Mouse (Mus musculus) left cerebral cortex, postnatal 36 days (tissue): ENCODE measurements around the gene Gm10521. TPM values are rescaled to one million over a fixed set of nuclear protein-coding genes. Genes with fewer than 3 reads are reported as not detected.

ENCODE experiments used
- DNase-seq, 2 experiments: peaks; one replicate each; pipeline ENCODE4 v3.0.0; 2021 to 2022; ENCODE audit warnings: low spot score in 2 of 2, mixed read lengths in 1 of 2
- intact Hi-C: fragments of 180-260 bp; cut with DNase I; formaldehyde crosslinking; loops from one replicate; pipeline ENCODE4 v1.15.1; 2025
- total RNA-seq, 2 experiments: library from RNA; stranded (reverse); gene quantifications; 2 replicates each; pipeline ENCODE4 v1.2.3; 2021

The Gm10521 gene
- total RNA-seq, 2 experiments from 2014 or later, result 0.16 TPM; not detected in 1

DNA sequence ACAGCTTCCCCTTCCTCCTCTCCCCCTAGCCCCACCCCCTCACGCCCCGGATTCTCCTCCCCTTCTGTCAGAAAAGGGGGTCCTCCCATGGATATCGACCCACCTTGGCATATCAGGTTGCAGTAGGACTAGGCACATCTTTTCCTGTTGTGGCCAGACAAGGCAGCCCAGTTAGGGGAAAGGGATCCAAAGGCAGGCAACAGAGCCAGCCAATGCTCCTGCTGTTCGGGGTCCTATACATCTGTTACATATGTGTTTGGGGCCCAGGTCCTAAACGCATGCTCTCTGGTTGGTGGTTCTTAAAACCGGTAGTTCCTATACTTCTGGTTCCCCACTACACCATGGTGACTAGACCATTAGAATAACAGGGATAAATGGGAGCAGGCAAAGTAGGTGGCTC lies 45.2 kb downstream of the Gm10521 start:
- intact Hi-C loops, result no loop called here

DNA sequence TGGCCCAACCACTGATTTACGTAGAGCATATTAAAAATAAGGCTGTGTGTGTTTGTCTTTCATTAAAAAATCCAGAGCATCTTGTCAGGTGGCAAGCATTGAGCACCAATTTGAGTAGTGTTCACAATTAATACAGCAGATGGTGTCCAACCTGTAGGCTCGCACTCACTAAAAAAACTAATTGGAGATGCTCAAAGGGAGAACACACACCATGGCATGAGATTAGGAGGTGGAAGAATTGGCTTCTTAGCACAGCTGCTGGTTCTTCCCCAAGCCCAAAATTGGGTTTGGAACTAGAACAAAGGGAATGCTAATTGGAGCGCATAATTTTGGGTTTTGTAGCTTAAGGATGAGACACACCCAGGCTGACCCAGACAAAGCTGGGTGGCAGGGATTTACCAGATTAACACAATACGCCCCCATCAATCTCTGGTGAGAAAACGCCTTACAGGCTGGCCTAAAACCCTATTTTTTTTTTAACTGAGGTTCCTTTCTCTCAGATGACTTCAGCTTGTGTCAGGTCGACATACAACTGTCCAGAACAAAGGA lies 51.1 kb downstream of the Gm10521 start:
- no peak for DNase-seq
- intact Hi-C loops, result no loop called here

More for the DNA sequence above, 45.2 kb downstream of the Gm10521 start:
- DNase-seq, result no peak

Other genes starting within 250 kb of the Gm10521 start
- not detected for gene Slamf7, start 242.6 kb upstream of the Gm10521 start, total RNA-seq
- gene Cd48, start 213.7 kb upstream of the Gm10521 start, total RNA-seq, result under 1 TPM; 0.44 to 0.91 TPM
- under 1 TPM; 0.32 TPM for gene Slamf1, start 128.5 kb upstream of the Gm10521 start, total RNA-seq
- 1 to 10 TPM; 2.0 to 2.2 TPM for gene Cd84, start 56.0 kb upstream of the Gm10521 start, total RNA-seq
- gene Slamf6, start 21.9 kb downstream of the Gm10521 start, total RNA-seq, result not detected
- gene Vangl2, start 132.8 kb downstream of the Gm10521 start, total RNA-seq, result 10 to 100 TPM; 10.5 to 16.4 TPM
- under 1 TPM; 0.42 to 0.72 TPM for gene Nhlh1, start 161.9 kb downstream of the Gm10521 start, total RNA-seq
- 100 to 1,000 TPM; 143 to 144 TPM for gene Copa, start 186.9 kb downstream of the Gm10521 start, total RNA-seq
- gene Ncstn, start 187.1 kb downstream of the Gm10521 start, total RNA-seq, result 10 to 100 TPM; 63.3 to 71.6 TPM
- 100 to 1,000 TPM in 1 of 2 experiments, 10 to 100 TPM in 1; 95.6 to 105 TPM for gene Pex19, start 231.1 kb downstream of the Gm10521 start, total RNA-seq